Mouse (Mus musculus) heart, embryonic 11.5 days (tissue): ENCODE data around the gene Cap2. TPM values are rescaled to one million over a fixed set of nuclear protein-coding genes. Genes with fewer than 3 reads are reported as not detected.

Experiments
- ATAC-seq: fragments of 200-750 bp; cut with Nextera tagmentation; replicated peaks from 2 replicates; pipeline ENCODE4 v1.8.0; 2017; ENCODE audit warnings: moderate library complexity; ENCODE audit not compliant: insufficient number of reproducible peaks, low FRiP score, low TSS enrichment
- H3K27ac ChIP-seq: fragments of 300-500 bp; sonication (generic); 2 replicates; pipeline ENCODE4 v1.5.1; 2014; ENCODE audit warnings: mild to moderate bottlenecking, low read depth, low read length
- H3K27me3 ChIP-seq: fragments of 300-500 bp; sonication (generic); 2 replicates; pipeline ENCODE4 v1.6.1; 2014; ENCODE audit warnings: mild to moderate bottlenecking, low read length, mixed read lengths; ENCODE audit not compliant: control insufficient read depth, insufficient read depth
- H3K36me3 ChIP-seq: fragments of 300-500 bp; sonication (generic); 2 replicates; pipeline ENCODE4 v1.6.1; 2014; ENCODE audit warnings: mild to moderate bottlenecking, low read length, moderate library complexity, mixed read lengths; ENCODE audit not compliant: control insufficient read depth, insufficient read depth
- H3K4me1 ChIP-seq: fragments of 300-500 bp; sonication (generic); 2 replicates; pipeline ENCODE4 v1.6.1; 2014; ENCODE audit warnings: low read length; ENCODE audit not compliant: control insufficient read depth, insufficient read depth
- H3K4me2 ChIP-seq: fragments of 300-500 bp; sonication (generic); 2 replicates; pipeline ENCODE4 v1.6.1; 2014; ENCODE audit warnings: mild to moderate bottlenecking, moderate library complexity
- H3K4me3 ChIP-seq: fragments of 300-500 bp; sonication (generic); 2 replicates; pipeline ENCODE4 v1.5.1; 2014; ENCODE audit warnings: low read depth, low read length
- H3K9ac ChIP-seq: fragments of 300-500 bp; sonication (generic); 2 replicates; pipeline ENCODE4 v1.6.1; 2014; ENCODE audit warnings: mild to moderate bottlenecking, low read depth, low read length, moderate library complexity
- H3K9me3 ChIP-seq: fragments of 300-500 bp; sonication (generic); replicated peaks from 2 replicates; pipeline ENCODE4 v1.6.1; 2016; ENCODE audit warnings: low read length; ENCODE audit not compliant: control insufficient read depth
- WGBS: fragments of 180-500 bp; shearing (Covaris S2); extraction: QIAGEN DNeasy Blood & Tissue Kit; methylation state at CpG from one replicate; pipeline ENCODE4 v1.1.7; 2014; ENCODE audit not compliant: insufficient replicate concordance; 5-methylcytosine and 5-hydroxymethylcytosine counted together
- polyA plus RNA-seq: library from polyadenylated mRNA; unstranded; fragments of >200 nt; fragmentation: Nextera tagmentation; extraction: Ambion mirVana; gene quantifications from 2 replicates; pipeline ENCODE4 v1.2.1, GENCODE M21; 2014

Gene Cap2
- polyA plus RNA-seq, 1 experiment from 2014 or later: 122 TPM

- no peak for ATAC-seq
- Histone ChIP-seq H3K27me3 (no peaks in the 10 kb centered on the region), H3K36me3 (peaks cover 20% of the 10 kb centered on the region), H3K4me2 (no peak overlapping the region), H3K27ac (no peak overlapping the region), H3K4me1 (no peaks in the 10 kb centered on the region), H3K9ac (no peak overlapping the region), H3K4me3 (no peak overlapping the region), H3K9me3 (no peaks in the 10 kb centered on the region)
- 89% methylated on average over 1 of the region's 1 CpGs for WGBS
These were observed 181.7 kb downstream of the Cap2 start for GRCm38 (mm10) chr13:46683370-46683769.

GRCm38 (mm10) chr13:46690559-46691241 lies 189.1 kb downstream of the Cap2 start:
- no peaks in the 10 kb centered on the region for H3K9me3 ChIP-seq
- H3K27me3 ChIP-seq: no peaks in the 10 kb centered on the region
- H3K36me3 ChIP-seq: peaks cover 14% of the 10 kb centered on the region
- no peak overlapping the region for H3K4me3 ChIP-seq
- no peak for ATAC-seq
- H3K4me1 ChIP-seq: no peaks in the 10 kb centered on the region
- H3K27ac ChIP-seq: no peak overlapping the region
- no peak overlapping the region for H3K4me2 ChIP-seq
- no peak overlapping the region for H3K9ac ChIP-seq
- 82% methylated on average over 4 of the region's 4 CpGs for WGBS

GRCm38 (mm10) chr13:46695296-46695908 lies 193.8 kb downstream of the Cap2 start:
- H3K9me3 ChIP-seq: no peaks in the 10 kb centered on the region

GRCm38 (mm10) chr13:46695932-46696331 lies 194.3 kb downstream of the Cap2 start:
- no peak for ATAC-seq
- no peaks in the 10 kb centered on the region for H3K27me3 ChIP-seq
- H3K4me2 ChIP-seq: no peak overlapping the region
- H3K27ac ChIP-seq: no peak overlapping the region
- 98% methylated on average over 1 of the region's 1 CpGs for WGBS
- no peaks in the 10 kb centered on the region for H3K4me1 ChIP-seq
- peaks cover 5% of the 10 kb centered on the region; the same call in 1 of the 2 replicates for H3K36me3 ChIP-seq
- H3K9me3 ChIP-seq: no peaks in the 10 kb centered on the region
- no peak overlapping the region for H3K9ac ChIP-seq
- no peak overlapping the region for H3K4me3 ChIP-seq

More at GRCm38 (mm10) chr13:46695296-46695908, 193.8 kb downstream of the Cap2 start:
- H3K9ac ChIP-seq: no peak overlapping the region
- H3K27me3 ChIP-seq: no peaks in the 10 kb centered on the region
- H3K36me3 ChIP-seq: peaks cover 5% of the 10 kb centered on the region; the same call in 1 of the 2 replicates
- H3K27ac ChIP-seq: no peak overlapping the region
- H3K4me2 ChIP-seq: no peak overlapping the region
- H3K4me3 ChIP-seq: no peak overlapping the region
- no peaks in the 10 kb centered on the region for H3K4me1 ChIP-seq
- WGBS: 85% methylated on average over 1 of the region's 1 CpGs
- no peak for ATAC-seq

- no peaks in the 10 kb centered on the region for H3K4me1 ChIP-seq
- 79% methylated on average over 2 of the region's 2 CpGs for WGBS
- no peaks in the 10 kb centered on the region for H3K9me3 ChIP-seq
- H3K4me3 ChIP-seq: no peak overlapping the region
- no peak overlapping the region for H3K4me2 ChIP-seq
- H3K27me3 ChIP-seq: no peaks in the 10 kb centered on the region
- peaks cover 5% of the 10 kb centered on the region; the same call in 1 of the 2 replicates for H3K36me3 ChIP-seq
- H3K27ac ChIP-seq: no peak overlapping the region
- H3K9ac ChIP-seq: no peak overlapping the region
- no peak for ATAC-seq
These were observed 195.1 kb downstream of the Cap2 start for GRCm38 (mm10) chr13:46696788-46697187.

- WGBS: 91% methylated on average over 1 of the region's 1 CpGs
- ATAC-seq: no peak
These were observed 197.7 kb downstream of the Cap2 start for GRCm38 (mm10) chr13:46699372-46699771.

More at GRCm38 (mm10) chr13:46699372-46699771, 197.7 kb downstream of the Cap2 start:
- Histone ChIP-seq H3K27ac (no peak overlapping the region), H3K4me1 (no peaks in the 10 kb centered on the region), H3K4me3 (no peak overlapping the region), H3K36me3 (peaks cover under 1% of the 10 kb centered on the region; the same call in 1 of the 2 replicates), H3K4me2 (no peak overlapping the region), H3K27me3 (no peaks in the 10 kb centered on the region), H3K9ac (no peak overlapping the region), H3K9me3 (no peaks in the 10 kb centered on the region)

Other genes with a start within 250 kb of the Cap2 start
- gene Stmnd1, start 228.1 kb upstream of the Cap2 start, polyA plus RNA-seq: 0.72 TPM in 1 of 2 replicates, not detected in the other
- gene Rbm24, start 83.4 kb upstream of the Cap2 start, polyA plus RNA-seq: 62.3 and 63.1 TPM in 2 replicates
- 8.1 and 9.3 TPM in 2 replicates for gene Fam8a1, start 167.7 kb downstream of the Cap2 start, polyA plus RNA-seq
- 21.9 and 24.5 TPM in 2 replicates for gene Nup153, start 226.1 kb downstream of the Cap2 start, polyA plus RNA-seq